Mouse (Mus musculus): ENCODE measurements around the gene Bckdha.

The Bckdha gene

DNA sequence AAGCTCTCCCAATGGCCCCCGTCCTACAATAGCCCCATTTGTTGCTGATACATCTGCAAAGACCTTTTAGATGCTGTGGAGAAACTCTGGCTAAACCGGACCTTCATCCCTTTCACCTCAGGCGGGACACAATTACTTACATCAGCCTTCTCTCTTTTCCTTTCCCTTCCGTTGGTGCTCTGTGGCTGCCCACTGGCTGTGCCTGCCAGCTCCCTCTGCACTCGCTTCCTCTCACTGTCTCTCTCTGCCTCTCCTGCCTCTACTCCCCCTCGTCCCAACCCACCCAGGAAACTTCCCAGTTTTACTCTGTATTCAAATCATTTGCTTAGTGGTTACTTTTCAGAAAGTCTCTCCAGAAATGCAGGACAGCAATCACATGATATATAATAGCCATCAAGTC, 48.7 kb downstream of the Bckdha start:
- DNase-seq = no peak

DNA sequence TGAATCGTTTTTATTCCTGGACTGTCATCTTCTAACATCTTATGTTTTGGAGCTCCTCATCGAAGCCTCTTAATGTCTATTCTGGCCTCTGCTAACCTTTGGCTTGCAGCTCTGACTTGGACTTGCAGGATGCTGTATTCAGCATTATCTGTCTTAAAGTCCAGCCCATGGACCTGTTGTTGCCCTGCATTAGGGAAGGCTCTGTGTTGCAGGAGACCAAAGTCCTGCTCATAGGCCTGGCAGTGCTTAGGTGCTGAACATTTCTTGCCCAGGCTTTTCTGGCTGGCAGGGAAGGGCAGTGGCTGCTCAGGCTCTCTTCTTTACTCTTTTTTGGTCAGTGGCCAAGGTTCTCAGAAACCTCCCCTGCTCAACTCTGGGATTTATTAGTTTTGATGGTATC, 51.6 kb downstream of the Bckdha start:
- no peak for DNase-seq

DNA sequence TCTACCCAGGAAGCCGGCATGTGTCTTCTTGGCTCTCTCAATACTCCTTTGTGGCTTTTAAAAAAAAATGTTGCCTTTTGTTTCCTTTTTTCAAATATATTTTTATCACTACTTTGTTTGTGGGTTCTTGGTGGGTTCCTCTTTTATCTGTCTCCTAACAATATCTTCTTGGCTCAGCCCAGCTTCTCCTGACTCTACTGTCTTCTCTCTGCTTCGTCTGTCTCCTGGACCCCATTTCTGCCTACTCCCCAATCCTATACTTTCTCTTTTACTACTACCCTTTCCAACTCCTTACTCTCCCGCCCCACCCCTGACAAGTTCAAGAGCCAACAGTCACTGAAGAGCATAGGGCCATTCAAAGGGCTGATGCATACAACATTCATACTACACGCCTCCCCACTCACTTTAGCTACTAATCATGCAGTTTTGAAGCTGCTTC, 52.1 kb downstream of the Bckdha start:
- no peak for DNase-seq

DNA sequence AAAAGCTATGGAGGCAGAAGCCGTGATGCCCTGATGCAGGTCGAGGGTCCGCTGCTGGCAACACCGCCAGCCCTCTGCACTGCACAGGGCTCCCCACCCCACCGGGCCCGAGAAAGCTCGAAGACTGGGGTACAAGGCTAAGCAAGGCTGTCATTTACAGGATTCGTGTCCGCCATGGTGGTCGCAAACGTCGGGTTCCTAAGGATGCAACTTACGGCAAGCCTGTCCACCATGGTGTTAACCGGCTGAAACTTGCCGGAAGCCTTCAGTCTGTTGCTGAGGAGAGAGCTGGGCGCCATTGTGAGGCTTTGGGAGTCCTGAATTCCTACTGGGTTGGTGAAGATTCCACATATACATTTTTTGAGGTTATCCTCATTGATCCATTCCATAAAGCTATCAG, 57.4 kb downstream of the Bckdha start:
- DNase-seq = no peak

DNA sequence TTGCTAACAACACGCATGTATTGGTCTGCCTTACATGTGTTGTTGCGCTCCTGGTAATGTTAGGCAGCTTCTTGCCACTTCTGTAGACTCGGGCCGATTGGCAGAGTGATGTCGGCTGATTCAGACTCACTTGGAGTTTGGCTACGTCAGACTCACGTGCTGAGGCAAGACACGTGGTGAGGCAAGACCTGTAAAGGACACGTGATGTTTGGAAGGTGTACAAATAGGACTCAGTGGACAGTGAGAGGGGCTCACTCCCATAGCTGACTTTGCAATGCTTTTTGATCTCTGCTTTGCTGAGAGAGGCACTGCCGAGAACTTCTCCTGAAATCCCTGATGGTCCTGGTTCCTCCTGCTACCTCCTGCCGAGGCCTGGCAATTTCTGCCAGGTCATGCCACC, 58.1 kb downstream of the Bckdha start:
- no peak for DNase-seq

DNA sequence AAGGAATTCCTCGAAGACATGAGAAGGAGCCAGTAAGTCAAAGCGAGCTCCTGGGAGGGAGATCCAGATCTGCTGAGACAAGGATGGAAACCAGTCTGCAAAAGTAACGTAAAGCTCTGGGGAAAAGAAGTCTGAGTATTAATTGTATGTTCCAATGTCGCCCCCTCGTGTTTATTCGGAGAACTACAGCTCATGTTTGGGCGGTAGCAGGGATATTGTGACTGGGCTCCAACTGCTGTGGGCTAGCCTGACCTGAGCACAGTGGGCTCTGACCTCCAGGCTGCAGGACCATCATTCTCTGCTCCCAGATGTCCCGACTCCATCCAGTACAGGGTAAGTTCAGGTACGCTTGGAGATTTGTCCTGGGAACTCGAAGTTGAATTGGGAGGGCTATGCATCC, 59.1 kb downstream of the Bckdha start:
- peak; percentile 73 for DNase-seq

DNA sequence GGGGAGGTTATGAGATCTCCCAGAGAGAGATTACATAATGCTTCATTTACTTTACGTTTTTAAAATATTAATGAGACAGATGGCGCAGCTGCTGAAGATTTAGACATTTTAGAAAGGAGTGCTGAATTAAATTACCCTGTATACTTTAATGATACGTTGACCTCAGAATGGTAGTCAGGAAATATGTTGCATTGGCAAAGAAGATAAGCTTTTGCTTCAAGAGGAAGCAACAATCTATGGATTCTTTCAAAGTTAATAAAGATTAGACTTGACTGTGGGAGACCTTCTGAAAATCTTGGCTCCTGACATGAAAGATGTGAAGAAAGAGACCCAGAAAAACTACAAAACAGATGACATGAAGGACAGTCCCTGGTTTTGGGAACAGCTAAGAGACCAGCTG, 64.9 kb downstream of the Bckdha start:
- no peak for DNase-seq

DNA sequence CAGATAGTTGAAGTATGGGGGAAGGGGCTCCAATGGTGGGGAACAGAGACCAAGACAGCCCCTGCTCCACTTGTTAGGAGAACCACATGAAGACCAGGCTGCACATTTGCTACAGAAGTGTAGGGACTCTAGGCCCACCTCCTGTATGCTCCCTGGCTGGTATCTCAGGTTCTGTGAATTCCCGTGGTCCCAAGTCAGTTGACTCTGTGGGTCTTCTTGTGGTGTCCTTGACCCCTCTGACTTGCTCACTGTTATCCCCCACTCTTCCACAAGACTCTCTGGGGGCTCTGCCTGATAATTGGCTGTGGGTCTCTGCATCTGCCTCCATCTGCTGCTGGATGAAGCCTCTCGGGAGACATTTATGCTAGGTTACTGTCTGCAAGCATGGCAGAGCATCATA, 67.6 kb downstream of the Bckdha start:
- no peak for DNase-seq

DNA sequence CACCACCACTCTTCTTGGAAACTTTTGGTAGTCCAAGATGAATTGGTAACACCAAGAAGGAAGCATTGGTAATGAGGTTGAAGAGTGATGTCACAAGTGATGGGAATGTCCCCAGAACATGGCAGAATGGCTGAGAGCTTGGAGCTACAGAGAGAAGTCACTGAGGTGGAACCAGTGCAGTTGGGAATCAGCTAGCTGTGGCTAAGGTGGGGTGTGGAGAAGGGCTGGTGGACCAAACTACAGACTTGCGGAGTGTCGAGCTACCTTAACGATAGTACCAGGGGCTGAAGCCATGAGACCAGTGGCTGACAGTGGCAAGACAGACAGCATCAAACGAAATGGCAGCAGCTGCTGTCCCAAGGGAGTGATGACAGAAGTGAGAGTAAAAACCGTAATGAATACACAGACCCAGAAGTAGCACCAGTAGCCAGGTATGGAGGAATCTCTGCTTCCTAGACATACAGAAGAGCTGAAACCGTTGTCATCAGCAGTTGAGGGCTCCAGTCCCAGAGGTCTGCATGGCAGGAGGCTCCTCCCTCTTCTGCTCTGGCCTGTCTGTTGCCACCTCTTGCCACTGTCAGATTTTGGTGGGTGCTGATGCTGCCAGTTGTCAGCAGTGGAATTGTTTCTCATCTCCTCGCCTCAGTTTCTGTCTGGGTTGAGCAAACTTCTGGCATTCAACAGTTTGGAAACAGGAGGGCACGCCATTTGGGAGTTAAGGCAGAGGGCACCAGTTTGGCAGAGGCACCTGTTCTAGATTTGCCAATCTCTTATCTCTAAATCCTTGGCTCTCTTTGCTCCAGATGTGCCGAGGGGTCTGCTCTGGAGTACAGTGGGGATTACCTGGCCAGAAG, 73.2 kb downstream of the Bckdha start:
- DNase-seq = no peak

DNA sequence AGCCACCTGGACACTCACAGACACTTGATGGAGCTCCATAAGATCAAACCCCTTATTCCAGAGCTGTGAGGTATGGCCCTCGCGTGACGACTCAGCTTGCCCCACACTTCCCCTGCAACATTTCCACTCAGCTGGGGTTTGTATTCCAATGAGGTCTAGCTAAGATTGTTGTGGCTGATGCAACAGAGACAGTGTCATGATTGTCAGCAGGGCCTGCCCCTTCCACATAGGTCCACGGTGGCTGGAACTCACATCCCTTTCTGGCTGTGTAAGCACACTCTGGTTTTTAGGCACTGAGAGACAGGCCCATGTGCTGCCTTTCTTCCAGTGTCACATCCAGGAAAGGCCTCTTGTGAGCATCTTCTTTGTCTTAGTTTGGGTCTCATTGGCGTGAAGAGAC, 74.1 kb downstream of the Bckdha start:
- no peak for DNase-seq

DNA sequence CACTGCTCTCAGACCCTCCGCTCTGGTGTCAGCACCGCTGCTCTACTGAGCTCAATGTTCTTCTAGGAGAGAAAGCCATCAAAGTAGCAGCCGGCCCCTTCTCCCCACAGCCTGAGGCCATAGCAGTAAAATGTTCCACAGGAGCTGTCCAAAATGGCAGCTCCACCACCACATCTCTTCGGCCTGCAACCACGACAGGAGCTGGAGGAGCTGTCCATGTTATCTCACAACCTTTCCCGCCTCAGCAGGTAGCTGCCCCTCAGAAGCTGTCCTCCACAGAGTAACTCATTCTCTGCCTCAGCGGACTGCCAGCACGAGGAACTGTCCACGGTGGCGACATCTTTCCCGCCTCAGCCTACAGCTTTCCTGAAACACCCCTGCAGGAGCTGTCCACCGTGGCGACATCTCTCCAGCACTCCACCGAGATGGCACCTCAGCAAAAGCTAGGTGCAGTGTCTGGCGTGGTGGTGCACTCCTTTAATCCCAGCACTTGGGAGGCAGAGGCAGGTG, 76.4 kb downstream of the Bckdha start:
- no peak for DNase-seq

Data from cerebellum, adult 8-10 months (tissue).